Mouse (Mus musculus) C2C12 (cell line): ENCODE results near the gene Pitpnm3. TPM values are rescaled to one million over a fixed set of nuclear protein-coding genes. Genes with fewer than 3 reads are reported as not detected.
"Not testable (repeated sequence)": the region's sequence is repeated elsewhere in the genome, so short reads cannot be mapped to it uniquely, and the experiment has no call there.

ENCODE experiments used
- H3K27me3 ChIP-seq: one replicate; pipeline ENCODE4 v1.6.1; 2011; ENCODE audit not compliant: control insufficient read depth, insufficient read depth, insufficient read length
- H3K36me3 ChIP-seq: one replicate; pipeline ENCODE4 v1.6.1; 2011; ENCODE audit not compliant: control insufficient read depth, insufficient read depth
- H3K4me3 ChIP-seq: one replicate; pipeline ENCODE4 v1.5.1; 2011; ENCODE audit warnings: mild to moderate bottlenecking, control low read depth; ENCODE audit not compliant: poor library complexity, insufficient read depth, severe bottlenecking
- H3K79me2 ChIP-seq: one replicate; pipeline ENCODE4 v1.6.1; 2011; ENCODE audit not compliant: control insufficient read depth, insufficient read depth
- H3K79me3 ChIP-seq: one replicate; pipeline ENCODE4 v1.6.1; 2011; ENCODE audit warnings: low read depth, control low read depth
- H3ac ChIP-seq: one replicate; pipeline ENCODE3; 2011; ENCODE audit warnings: low read depth; ENCODE audit not compliant: control insufficient read depth, insufficient read length
- CEBPB ChIP-seq: IDR thresholded peaks from one replicate; pipeline ENCODE4 v1.6.1; 2011; ENCODE audit warnings: low read depth, mild to moderate bottlenecking, control low read depth, moderate library complexity
- CTCF ChIP-seq: IDR thresholded peaks from one replicate; pipeline ENCODE4 v1.5.1; 2011; ENCODE audit not compliant: control insufficient read depth, insufficient read depth, insufficient read length
- FOSL1 ChIP-seq: IDR thresholded peaks from one replicate; pipeline ENCODE4 v1.8.0; 2011; ENCODE audit warnings: mild to moderate bottlenecking, low read length; ENCODE audit not compliant: poor library complexity, insufficient read depth, severe bottlenecking
- MAX ChIP-seq: IDR thresholded peaks from one replicate; pipeline ENCODE4 v1.6.1; 2011; ENCODE audit warnings: mild to moderate bottlenecking, control low read depth
- MYOD1 ChIP-seq: IDR thresholded peaks from one replicate; pipeline ENCODE4 v1.6.1; 2011; ENCODE audit warnings: low read depth; ENCODE audit not compliant: control insufficient read depth, insufficient read length
- MYOG ChIP-seq: IDR thresholded peaks from one replicate; pipeline ENCODE4 v1.6.1; 2011; ENCODE audit not compliant: control insufficient read depth, insufficient read length; ENCODE audit errors: extremely low read depth
- USF1 ChIP-seq: IDR thresholded peaks from one replicate; pipeline ENCODE4 v1.6.1; 2011; ENCODE audit warnings: low read depth, mild to moderate bottlenecking, control low read depth, moderate library complexity
- polyA plus RNA-seq: library from polyadenylated mRNA; unstranded; fragments of >200 nt; fragmentation: generic; extraction: Trizol; gene quantifications from one replicate; pipeline ENCODE4 v1.2.1, GENCODE M21; 2012; ENCODE audit warnings: missing spikeins

The Pitpnm3 gene
- polyA plus RNA-seq, 1 experiment, result 0.02 TPM

DNA sequence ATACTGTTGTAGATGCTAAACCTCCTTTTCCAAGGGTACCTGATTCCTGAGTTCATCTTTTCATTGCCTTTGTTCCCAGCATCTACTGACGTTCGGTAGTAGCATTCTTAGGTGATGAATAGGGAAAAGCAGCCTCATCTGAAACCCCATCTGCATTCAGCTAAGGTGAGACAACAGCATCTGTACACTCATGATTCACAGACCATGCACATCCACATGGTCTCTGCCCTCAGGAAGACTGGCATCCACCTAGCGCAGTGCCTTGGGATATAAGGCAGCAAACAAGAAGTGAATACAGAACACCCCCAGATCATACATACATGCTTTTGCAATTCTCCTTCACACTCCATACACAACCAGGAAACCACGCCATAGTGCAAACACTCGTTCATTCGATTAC, 39.1 kb upstream of the Pitpnm3 start:
- no peak overlapping the region for H3K4me3 ChIP-seq
- no peaks in the 10 kb centered on the region for H3K27me3 ChIP-seq
- TF ChIP-seq CTCF, result no peak
- TF ChIP-seq MYOD1, result no peak
- no peak for TF ChIP-seq FOSL1
- no peak for TF ChIP-seq MAX
- TF ChIP-seq CEBPB, result no peak
- peaks cover 76% of the 10 kb centered on the region for H3K36me3 ChIP-seq
- no peak overlapping the region for H3ac ChIP-seq
- no peaks in the 10 kb centered on the region for H3K79me2 ChIP-seq
- H3K79me3 ChIP-seq, result no peaks in the 10 kb centered on the region

DNA sequence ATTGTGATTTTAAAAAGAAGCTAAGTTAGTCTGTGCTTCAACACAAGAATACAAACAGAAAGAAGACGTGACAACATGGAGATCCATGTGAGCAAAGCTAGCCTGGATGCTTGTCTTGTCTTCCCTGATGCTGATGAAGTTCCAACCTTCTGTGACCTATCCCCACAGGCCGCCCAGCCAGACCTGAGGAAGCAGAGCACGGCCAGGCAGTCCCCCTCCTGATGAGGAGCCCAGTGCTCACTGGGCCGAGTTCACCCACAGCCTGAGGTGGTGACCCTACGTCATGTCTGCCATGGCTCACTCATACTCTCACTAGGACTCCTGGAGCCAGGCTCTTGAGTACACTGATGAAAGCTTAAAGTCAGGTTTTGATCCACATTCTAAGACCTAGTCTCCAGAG, 37.9 kb upstream of the Pitpnm3 start:
- Histone ChIP-seq H3K27me3 (no peaks in the 10 kb centered on the region), H3K79me2 (no peaks in the 10 kb centered on the region), H3K36me3 (peaks cover 71% of the 10 kb centered on the region), H3K4me3 (no peak overlapping the region), H3ac (no peak overlapping the region), H3K79me3 (no peaks in the 10 kb centered on the region)
- TF ChIP-seq MYOG (no peak), FOSL1 (no peak), MYOD1 (no peak), CEBPB (no peak), CTCF (no peak), MAX (no peak), USF1 (no peak)

DNA sequence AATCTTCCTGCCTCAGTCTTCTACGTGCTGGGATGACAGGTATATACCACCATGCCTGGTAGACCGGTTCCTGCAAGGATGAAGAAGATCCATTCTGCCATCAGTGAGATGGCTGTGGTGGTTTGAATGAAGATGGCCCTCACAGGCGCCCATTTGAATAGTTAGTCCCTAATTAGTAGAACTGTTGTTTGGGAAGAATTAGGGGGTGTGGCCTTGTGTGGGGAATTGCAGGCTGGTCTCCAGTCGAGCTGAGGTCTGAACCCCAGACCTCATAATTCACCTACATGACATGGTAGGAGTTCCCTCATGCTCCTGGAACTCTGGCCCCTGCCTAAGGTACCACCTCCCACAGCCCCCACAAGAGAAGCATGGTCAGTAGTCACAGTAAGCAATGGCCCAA, 36.3 kb upstream of the Pitpnm3 start:
- peaks cover 59% of the 10 kb centered on the region for H3K36me3 ChIP-seq
- not testable (repeated sequence) for H3K79me3 ChIP-seq

DNA sequence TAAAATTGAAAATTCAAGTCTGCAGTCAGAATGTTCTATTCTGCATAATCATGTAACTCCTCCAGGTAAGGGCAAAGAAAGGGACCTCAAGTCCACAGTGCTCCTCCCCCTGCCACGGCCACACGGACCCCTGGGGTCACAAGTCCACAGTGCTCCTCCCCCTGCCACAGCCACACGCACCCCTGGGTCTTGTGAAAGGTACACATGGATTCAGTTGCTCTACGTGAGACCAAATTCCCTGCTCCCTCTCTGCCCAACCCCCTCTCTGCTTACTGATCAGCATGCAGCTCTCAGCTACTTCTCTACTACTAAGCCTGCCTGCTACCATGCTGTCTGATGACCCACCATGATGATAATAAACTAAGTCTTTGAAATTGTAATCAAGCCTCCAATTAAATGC, 34.3 kb upstream of the Pitpnm3 start:
- TF ChIP-seq MYOD1 (no peak), FOSL1 (no peak), CEBPB (no peak), MAX (no peak), USF1 (no peak), MYOG (no peak), CTCF (no peak)
- no peak overlapping the region for H3K4me3 ChIP-seq
- peaks cover 64% of the 10 kb centered on the region for H3K36me3 ChIP-seq

More for the DNA sequence above, 36.3 kb upstream of the Pitpnm3 start:
- not testable (repeated sequence) for H3K27me3 ChIP-seq, H3K4me3 ChIP-seq, H3K79me2 ChIP-seq, H3ac ChIP-seq

DNA sequence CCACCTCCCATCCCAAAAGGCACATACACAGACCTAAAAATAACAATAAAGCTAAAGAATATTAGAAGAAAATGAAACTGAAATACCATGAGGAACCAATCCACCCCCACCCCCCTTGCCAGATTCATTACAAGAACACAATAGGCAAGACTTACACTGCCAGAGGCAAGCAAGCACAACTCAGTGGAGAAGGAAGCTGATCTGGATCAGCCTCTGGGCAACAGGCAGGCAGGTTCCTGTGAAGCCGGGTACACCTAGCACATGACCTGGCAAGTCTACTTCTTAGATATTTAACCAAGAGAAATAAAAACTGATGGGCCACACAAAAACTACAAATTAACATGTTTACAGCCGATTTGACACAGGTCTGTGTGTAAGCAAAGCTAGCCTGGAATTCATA, 27.6 kb upstream of the Pitpnm3 start:
- no peaks in the 10 kb centered on the region for H3K79me2 ChIP-seq
- no peaks in the 10 kb centered on the region for H3K27me3 ChIP-seq
- no peaks in the 10 kb centered on the region for H3K79me3 ChIP-seq
- no peak overlapping the region for H3K4me3 ChIP-seq
- peaks cover 49% of the 10 kb centered on the region for H3K36me3 ChIP-seq
- H3ac ChIP-seq, result no peak overlapping the region
- TF ChIP-seq CEBPB (no peak), MYOG (no peak), CTCF (no peak), USF1 (no peak), MYOD1 (no peak), FOSL1 (no peak), MAX (no peak)

More for the DNA sequence above, 34.3 kb upstream of the Pitpnm3 start:
- no peaks in the 10 kb centered on the region for H3K79me2 ChIP-seq
- H3K27me3 ChIP-seq, result no peaks in the 10 kb centered on the region
- H3ac ChIP-seq, result no peak overlapping the region
- H3K79me3 ChIP-seq, result no peaks in the 10 kb centered on the region

DNA sequence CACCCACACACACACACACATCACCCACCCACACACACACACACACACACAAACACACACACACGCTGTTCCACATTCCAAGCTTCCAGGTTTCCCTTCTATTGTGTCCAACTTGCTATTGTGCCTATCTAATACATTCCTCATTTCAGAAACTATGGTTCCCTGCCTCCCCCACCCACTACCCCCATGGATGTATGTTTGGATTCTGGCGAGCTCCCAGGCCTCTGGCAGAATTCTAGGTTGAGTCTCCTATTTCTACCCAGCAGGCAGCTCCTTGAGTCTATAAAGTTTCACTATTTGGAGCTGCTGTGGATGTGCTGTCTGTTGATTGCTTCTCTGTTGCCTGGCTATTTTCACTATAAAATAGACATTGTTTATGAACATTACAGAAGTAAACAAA, 21.0 kb upstream of the Pitpnm3 start:
- H3K79me2 ChIP-seq, result no peaks in the 10 kb centered on the region
- H3K4me3 ChIP-seq, result no peak overlapping the region
- no peaks in the 10 kb centered on the region for H3K27me3 ChIP-seq
- TF ChIP-seq USF1 (no peak), MAX (no peak), MYOD1 (no peak), CEBPB (no peak), CTCF (no peak), FOSL1 (no peak), MYOG (no peak)
- H3K36me3 ChIP-seq, result peaks cover 52% of the 10 kb centered on the region
- H3ac ChIP-seq, result no peak overlapping the region
- no peaks in the 10 kb centered on the region for H3K79me3 ChIP-seq
